Mouse (Mus musculus): ENCODE measurements around the gene Fam171a2.

Gene Fam171a2

DNA sequence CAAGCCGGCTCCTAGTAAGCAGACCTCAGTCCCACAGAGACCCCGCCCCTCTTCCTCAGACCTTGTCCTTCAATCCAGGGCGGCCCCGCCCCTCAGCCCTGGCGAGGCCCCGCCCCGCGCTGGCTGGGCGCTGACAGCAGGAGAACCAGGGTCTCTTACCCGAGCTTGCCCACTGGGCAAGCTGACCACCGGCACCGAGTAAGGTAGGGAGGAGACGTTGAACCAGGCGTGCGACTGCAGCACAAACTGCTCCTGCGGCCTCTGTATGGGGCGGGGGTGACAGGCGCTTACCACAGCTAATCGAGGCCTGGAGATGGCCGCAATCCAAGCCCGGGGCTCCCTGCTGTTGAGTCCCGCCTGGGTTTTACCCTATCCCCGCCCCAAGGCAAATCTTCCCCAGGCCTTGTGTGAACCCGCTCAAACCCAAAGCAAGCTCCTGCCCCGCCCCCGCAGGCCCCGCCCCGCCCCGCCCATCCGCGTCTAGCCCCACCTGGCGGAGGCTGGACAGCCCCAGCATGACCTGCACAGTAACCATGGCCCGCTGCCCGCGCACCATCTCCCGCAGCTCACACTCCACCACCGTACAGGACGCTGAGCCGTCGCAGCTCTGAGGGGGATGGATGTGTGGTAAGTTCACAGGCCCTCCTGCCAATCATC is 8.4 kb upstream of the Fam171a2 start:
- peak; percentile 95 for DNase-seq (ENCODE audit: low read depth, low spot score)

- DNase-seq (ENCODE audit: low read depth, low spot score) = no peak
Measured at GRCm38 (mm10) chr11:102453131-102453530, 5.6 kb upstream of the Fam171a2 start.

- DNase-seq (ENCODE audit: low read depth, low spot score) = no peak
Measured at GRCm38 (mm10) chr11:102449043-102450008, 1.8 kb upstream of the Fam171a2 start.

- peak; percentile 41 for DNase-seq (ENCODE audit: low read depth, low spot score)
Measured at GRCm38 (mm10) chr11:102448327-102448726, 845 bp upstream of the Fam171a2 start.

- DNase-seq (ENCODE audit: low read depth, low spot score) = peak; percentile 48
Measured at GRCm38 (mm10) chr11:102446581-102447461, 661 bp downstream of the Fam171a2 start.

DNA sequence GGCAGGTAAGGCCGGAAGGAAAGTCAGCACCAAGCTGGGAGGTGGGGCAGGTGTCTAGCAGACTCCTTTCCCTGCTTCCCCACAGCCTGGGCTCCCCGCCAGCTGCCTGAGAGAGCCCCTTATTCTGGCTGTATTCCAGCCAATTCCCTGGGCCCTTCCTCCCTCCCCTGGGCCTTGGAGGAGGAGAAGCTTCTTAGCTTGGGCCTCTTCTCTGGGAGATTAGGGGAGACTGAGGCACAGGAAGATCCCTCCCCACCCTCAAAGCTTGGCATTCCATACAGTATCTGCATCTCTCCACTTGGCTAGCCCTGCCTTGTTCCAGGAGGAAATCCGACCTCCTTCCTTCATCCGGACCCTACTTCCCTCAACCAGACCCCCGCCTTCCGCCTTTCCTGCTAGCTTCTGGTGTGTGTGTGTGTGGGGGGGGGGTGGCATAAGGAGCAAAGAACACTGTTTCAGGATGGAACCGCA is 1.6 kb downstream of the Fam171a2 start:
- DNase-seq (ENCODE audit: low read depth, low spot score) = no peak

- peak; percentile 91 for DNase-seq (ENCODE audit: low read depth, low spot score)
Measured at GRCm38 (mm10) chr11:102445264-102445890, 2.1 kb downstream of the Fam171a2 start.

GRCm38 (mm10) chr11:102444781-102445180 is 2.7 kb downstream of the Fam171a2 start:
- DNase-seq (ENCODE audit: low read depth, low spot score) = peak; percentile 43

DNA sequence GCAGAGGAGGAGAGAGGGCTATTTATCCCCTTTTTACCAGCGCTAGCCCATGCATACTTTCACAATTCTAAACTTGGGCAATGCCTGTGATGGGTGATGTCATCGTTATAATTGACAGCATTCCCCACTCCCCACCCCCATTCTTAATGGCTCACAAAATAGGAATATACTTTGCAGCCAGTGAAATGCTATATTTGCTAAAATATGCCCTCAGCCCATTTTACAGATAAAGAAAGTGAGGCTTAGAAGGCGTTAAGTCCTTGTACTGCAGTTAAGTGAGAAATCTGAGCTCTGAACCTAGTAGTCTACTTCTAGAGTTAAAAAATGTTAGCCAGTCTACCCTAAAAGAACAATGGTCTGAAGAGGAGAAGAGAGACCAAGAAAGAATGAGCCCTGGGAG is 3.2 kb downstream of the Fam171a2 start:
- no peak for DNase-seq (ENCODE audit: low read depth, low spot score)

DNA sequence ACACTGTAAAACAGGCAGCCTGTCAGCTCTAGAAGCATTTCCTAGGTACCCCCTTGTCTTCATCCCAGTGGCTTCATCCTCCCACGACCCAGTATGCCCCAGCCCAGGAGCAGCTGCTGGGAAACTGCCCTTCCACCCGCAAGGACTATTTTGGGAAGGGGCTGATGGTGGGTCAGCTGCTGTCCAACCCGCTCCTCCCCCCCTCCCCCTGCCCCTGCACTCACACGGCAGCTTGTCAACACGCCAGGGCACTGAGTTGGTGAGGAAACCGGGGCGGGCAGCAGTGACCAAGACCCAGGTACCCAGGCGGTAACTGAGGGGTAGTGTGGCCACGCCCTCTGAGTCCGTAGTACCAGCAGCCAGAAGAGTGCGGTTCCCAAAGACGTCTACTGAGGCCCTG is 3.7 kb downstream of the Fam171a2 start:
- no peak for DNase-seq (ENCODE audit: low read depth, low spot score)

DNA sequence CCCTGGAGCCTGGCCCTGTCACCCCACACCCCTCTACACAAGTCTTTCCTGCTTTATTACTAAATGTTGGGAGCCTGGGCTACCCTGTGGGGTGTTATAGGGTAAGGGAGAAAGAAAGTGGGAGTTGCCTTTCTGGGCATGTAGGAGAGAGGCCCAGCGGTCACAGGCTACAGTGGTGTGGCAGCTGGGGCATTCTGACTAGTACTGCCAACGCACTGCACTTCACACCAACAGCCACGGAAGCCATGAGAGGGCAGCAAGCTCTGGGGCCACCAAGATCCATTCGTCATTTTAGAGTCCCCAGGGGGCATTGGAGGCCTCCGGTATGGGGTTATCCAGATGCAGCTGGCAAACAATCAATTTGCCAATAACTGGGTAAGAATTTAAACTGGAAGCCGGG is 5.4 kb downstream of the Fam171a2 start:
- DNase-seq (ENCODE audit: low read depth, low spot score) = no peak

- peak; percentile 65 for DNase-seq (ENCODE audit: low read depth, low spot score)
Measured at GRCm38 (mm10) chr11:102441434-102441833, 6.0 kb downstream of the Fam171a2 start.

- peak; percentile 30 for DNase-seq (ENCODE audit: low read depth, low spot score)
Measured at GRCm38 (mm10) chr11:102440255-102440654, 7.2 kb downstream of the Fam171a2 start.

DNA sequence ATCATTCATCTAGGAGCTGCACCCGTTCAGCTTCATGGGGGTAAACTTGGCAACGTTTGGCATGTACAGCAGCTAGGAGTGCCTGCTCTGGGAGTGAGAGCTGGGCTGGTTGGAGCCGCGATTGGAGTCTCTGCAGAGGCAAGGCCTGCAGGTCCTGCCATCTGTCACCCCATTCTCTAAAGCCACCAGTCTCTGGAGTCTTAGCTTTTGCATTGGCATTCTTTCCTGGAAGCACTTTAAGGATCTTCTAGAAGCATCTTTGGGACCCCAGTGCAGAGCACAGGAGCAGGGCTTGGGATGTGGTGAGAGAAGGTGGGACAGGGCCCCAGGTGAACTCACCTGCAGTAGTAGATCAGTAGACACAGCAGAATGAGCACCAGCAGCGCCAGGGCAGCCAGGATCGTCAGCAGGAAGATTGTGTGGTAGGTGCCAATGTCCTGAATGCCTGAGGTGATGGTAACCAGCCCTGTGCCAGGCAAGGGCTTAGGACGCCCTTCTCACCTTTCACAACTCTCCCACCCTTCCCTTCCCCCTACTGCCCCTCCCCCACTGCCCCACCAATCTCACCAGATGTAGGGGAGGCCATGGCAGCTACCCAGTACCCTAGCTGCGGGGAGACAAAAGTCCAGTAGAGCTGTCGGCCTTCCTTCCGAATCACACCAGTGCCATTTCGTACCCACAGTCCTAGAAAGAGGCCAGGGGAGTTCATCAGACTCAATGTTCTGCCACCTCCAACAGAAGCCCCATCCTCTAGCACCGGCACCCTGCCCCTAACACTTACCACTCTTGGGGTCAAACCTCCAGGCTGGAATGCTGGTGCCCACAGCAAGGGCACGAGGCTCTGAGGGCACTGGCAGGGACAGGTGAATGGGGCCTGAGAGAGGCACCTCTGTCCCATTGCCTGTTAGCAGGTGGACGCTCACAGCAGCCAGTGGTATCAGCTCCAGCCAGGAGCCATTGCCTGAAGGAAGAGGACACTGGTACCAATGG is 8.1 kb downstream of the Fam171a2 start:
- no peak for DNase-seq (ENCODE audit: low read depth, low spot score)

DNA sequence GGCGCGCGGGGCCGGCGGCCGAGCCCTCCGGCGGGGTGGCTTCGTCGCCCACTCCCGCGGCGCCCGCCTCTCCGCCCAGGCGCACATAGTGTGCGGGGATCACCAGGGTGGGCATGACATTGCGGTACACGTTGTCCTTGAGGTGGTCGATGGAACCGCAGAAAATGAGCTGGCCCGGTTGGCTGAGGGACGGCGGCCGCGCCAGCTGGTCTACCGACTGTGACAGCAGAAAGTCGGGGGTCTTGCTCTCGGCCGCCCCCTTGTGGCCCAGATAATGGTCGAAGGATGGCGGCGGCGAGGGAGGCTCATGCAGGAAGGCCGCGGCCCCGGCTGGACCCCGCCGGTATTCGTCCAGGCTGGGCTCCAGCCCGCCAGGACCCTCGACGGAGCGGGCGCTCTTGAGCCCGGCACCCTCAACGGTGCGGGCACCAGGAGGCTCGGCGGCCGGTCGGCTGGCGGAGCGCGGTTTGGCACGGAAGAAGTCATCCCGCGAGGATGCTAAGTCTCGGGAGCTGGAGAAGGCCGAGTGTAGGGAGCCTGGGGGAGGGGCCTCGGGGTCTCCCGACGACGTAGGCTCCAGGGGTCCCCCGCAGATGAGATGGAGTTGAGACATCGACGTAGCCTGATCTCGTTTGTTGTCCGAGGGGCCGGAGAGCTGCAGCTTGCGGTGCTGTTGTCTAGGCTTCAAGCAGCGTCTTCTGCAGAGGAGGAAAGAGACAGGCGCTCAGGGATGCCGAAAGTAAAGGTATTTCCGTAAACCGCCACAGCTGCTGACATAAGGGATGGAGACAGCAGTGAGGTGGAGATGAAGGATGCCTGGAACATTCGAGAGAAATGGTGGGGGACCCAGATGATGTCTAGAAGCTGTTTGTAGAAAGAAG is 9.0 kb downstream of the Fam171a2 start:
- DNase-seq (ENCODE audit: low read depth, low spot score) = peak; percentile 89

GRCm38 (mm10) chr11:102437120-102438061 is 10.1 kb downstream of the Fam171a2 start:
- DNase-seq (ENCODE audit: low read depth, low spot score) = peak; percentile 90

DNA sequence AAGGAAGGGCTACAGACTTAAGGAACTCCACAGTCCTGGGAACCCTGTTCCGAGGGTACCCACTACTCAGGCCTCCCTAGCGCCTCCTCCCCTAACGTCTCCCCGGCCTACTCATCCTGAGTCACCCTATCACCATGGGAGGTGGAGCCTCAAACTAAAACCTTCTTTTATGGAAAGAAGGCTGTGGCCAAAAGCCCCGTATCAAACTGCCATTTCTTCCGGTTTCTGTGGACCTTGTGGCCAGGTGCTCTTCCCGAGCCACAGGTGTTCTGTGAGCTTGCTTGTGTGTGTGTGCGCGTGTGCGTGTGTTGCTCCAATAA is 11.1 kb downstream of the Fam171a2 start:
- DNase-seq (ENCODE audit: low read depth, low spot score) = no peak
